Mouse (Mus musculus) cerebellum, adult 2 months (tissue): ENCODE measurements around the gene Myocos.

Experiments used
- CTCF ChIP-seq: fragments of 200-500 bp; IDR thresholded peaks from 2 replicates; pipeline ENCODE4 v1.5.1; 2011; ENCODE audit warnings: low read depth, mild to moderate bottlenecking, control low read depth, low read length, moderate library complexity, borderline replicate concordance; ENCODE audit not compliant: insufficient read depth
- POLR2A ChIP-seq: fragments of 200-500 bp; IDR thresholded peaks from 2 replicates; pipeline ENCODE4 v1.6.1; 2011; ENCODE audit warnings: low read length, control low read depth, borderline replicate concordance; ENCODE audit not compliant: insufficient read depth

GRCm38 (mm10) chr1:162646083-162646686 lies 11.8 kb downstream of the Myocos start:
- TF ChIP-seq CTCF (0 out of 2 replicates have a peak, but pooled peaks have one; percentile 14), POLR2A (no peak)
